Mouse (Mus musculus) forebrain, embryonic 15.5 days (tissue): ENCODE data around the gene Hsd3b4. TPM values are rescaled to one million over a fixed set of nuclear protein-coding genes. Genes with fewer than 3 reads are reported as not detected.
"Not testable (repeated sequence)": the region's sequence is repeated elsewhere in the genome, so short reads cannot be mapped to it uniquely, and the experiment has no call there.

Source experiments
- ATAC-seq: fragments of 200-750 bp; cut with Nextera tagmentation; replicated peaks from 2 replicates; pipeline ENCODE4 v1.8.0; 2017; ENCODE audit warnings: mild to moderate bottlenecking, moderate TSS enrichment, moderate library complexity
- H3K27ac ChIP-seq: fragments of 300-500 bp; sonication (generic); replicated peaks from 2 replicates; pipeline ENCODE4 v1.5.1; 2015; ENCODE audit warnings: mild to moderate bottlenecking, inconsistent platforms
- H3K27me3 ChIP-seq: fragments of 300-500 bp; sonication (generic); 2 replicates; pipeline ENCODE4 v1.6.1; 2015; ENCODE audit warnings: inconsistent platforms
- H3K36me3 ChIP-seq: fragments of 300-500 bp; sonication (generic); 2 replicates; pipeline ENCODE4 v1.6.1; 2015; ENCODE audit warnings: mild to moderate bottlenecking, inconsistent platforms
- H3K4me1 ChIP-seq: fragments of 300-500 bp; sonication (generic); 2 replicates; pipeline ENCODE4 v1.6.1; 2015; ENCODE audit warnings: inconsistent platforms
- H3K4me2 ChIP-seq: fragments of 300-500 bp; sonication (generic); replicated peaks from 2 replicates; pipeline ENCODE4 v1.6.1; 2015; ENCODE audit warnings: mild to moderate bottlenecking, inconsistent platforms
- H3K4me3 ChIP-seq: fragments of 300-500 bp; sonication (generic); 2 replicates; pipeline ENCODE4 v1.5.1; 2015; ENCODE audit warnings: mild to moderate bottlenecking, inconsistent platforms
- H3K9ac ChIP-seq: fragments of 300-500 bp; sonication (generic); replicated peaks from 2 replicates; pipeline ENCODE4 v1.6.1; 2015; ENCODE audit warnings: mild to moderate bottlenecking, inconsistent platforms
- H3K9me3 ChIP-seq: fragments of 300-500 bp; sonication (generic); 2 replicates; pipeline ENCODE4 v1.6.1; 2016; ENCODE audit warnings: inconsistent platforms
- WGBS: fragments of 180-500 bp; shearing (Covaris S2); methylation state at CpG from one replicate; pipeline ENCODE4 v1.1.7; 2015; ENCODE audit warnings: mixed read lengths; 5-methylcytosine and 5-hydroxymethylcytosine counted together
- polyA plus RNA-seq: library from polyadenylated mRNA; unstranded; fragments of >200 nt; fragmentation: Nextera tagmentation; extraction: Ambion mirVana; gene quantifications from 2 replicates; pipeline ENCODE4 v1.2.1, GENCODE M21; 2015

Gene Hsd3b4
- polyA plus RNA-seq, 1 experiment from 2014 or later = not detected

DNA sequence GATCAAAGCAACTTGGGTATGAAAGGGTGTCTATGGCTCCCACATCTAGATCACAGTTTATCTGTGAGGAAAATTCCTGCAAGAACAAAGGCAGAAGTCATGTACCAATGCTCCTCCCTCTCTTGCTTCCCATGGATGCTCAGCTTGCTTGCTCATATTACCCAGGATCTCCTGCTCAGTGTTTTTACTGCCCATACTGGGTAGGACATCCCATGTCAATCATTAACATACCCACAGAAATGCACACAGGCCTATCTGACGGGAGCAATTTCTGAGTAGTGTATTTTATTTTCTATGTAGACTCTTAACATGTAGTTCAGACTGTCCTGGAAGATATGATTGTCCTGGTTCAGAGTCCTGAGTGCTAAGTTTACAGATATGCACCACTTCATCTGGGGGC is 39.3 kb downstream of the Hsd3b4 start:
- WGBS = no CpG with 5 or more reads among the region's 1 CpGs
- not testable (repeated sequence) for H3K36me3 ChIP-seq

DNA sequence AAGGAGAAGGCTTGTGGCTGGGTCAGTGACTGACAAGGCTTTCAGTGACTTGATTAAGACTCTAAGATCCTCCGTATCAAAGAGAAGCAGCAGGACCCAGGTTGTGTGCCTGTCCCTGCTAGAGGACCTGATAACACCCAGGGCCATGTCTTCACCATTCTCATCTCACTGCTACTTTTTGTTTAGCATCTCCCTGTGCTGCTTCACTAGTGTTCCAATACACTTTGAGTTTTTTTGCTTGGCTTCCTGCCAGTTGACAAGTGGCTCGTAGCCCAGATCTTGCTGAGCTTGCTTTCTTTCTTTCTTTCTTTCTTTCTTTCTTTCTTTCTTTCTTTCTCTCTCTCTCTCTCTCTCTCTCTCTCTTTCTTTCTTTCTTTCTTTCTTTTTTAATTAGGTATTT is 41.0 kb downstream of the Hsd3b4 start:
- not testable (repeated sequence) for H3K4me1 ChIP-seq, H3K9ac ChIP-seq

More for the DNA sequence above, 39.3 kb downstream of the Hsd3b4 start:
- H3K4me3 ChIP-seq, H3K9ac ChIP-seq, H3K27ac ChIP-seq, H3K27me3 ChIP-seq, H3K4me2 ChIP-seq, H3K9me3 ChIP-seq, ATAC-seq, H3K4me1 ChIP-seq: not testable (repeated sequence)

DNA sequence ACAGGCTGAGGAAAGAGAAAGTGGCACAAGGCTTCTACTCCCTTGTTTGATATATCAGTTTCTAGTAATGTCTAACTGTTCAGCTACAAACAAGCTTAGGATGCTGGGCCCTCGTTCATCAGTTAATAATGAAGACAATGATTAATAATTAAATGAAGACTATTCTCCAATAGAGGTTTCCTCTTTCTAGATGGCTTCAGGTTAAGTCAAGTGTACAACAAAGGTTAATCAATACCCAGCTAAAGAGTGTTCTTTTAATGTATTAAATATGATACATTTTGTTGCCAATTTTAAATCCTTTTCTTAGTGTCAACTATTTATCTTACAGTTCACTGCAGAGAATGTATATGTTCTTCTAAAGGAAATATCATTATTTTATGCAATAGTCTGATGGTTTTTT is 53.3 kb downstream of the Hsd3b4 start, which contains the start of gene Gm4450:
TSS of gene Gm4450 (minus strand) at position 101 of the 400 bp plus-strand sequence.
- H3K27ac ChIP-seq, H3K4me2 ChIP-seq, H3K27me3 ChIP-seq, H3K9me3 ChIP-seq, H3K9ac ChIP-seq, H3K36me3 ChIP-seq, H3K4me3 ChIP-seq, ATAC-seq, H3K4me1 ChIP-seq: not testable (repeated sequence)
- WGBS = 100% methylated on average over 1 of the region's 1 CpGs

More for the DNA sequence above, 41.0 kb downstream of the Hsd3b4 start:
- H3K27me3 ChIP-seq, H3K4me3 ChIP-seq, ATAC-seq, H3K27ac ChIP-seq, H3K36me3 ChIP-seq, H3K9me3 ChIP-seq, H3K4me2 ChIP-seq: not testable (repeated sequence)
- 9% methylated on average over 1 of the region's 2 CpGs for WGBS

DNA sequence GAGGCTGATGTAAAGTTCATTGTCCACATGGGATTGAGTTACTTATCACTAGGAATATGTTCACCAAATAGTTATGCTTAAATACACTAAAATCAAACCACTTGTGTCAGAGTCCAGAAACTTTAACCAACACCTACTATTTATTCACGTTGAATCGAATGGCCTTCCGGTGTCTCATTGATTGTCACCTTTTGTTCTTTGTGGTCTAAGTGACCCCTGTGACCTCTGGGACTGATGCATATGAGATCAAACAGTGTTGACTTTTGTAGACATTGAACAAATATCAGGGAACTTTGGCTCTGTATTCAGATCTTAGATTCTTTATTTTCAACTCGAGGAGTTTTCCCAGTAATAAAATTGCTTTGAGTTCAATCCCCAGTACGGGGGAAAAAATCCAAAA is 56.5 kb downstream of the Hsd3b4 start:
- not testable (repeated sequence) for ATAC-seq, H3K27ac ChIP-seq, H3K9me3 ChIP-seq, H3K9ac ChIP-seq, H3K27me3 ChIP-seq, H3K4me1 ChIP-seq, H3K4me3 ChIP-seq, H3K4me2 ChIP-seq, H3K36me3 ChIP-seq
- WGBS = 74% methylated on average over 5 of the region's 5 CpGs

Other genes starting within 250 kb of the Hsd3b4 start
- gene Hmgcs2, start 230.1 kb downstream of the Hsd3b4 start, polyA plus RNA-seq = 7.6 and 8.2 TPM in 2 replicates
- 188 and 194 TPM in 2 replicates for gene Phgdh, start 170.5 kb downstream of the Hsd3b4 start, polyA plus RNA-seq
- 15.5 and 16.0 TPM in 2 replicates for gene Zfp697, start 128.1 kb downstream of the Hsd3b4 start, polyA plus RNA-seq
- gene Gm4450, start 53.4 kb downstream of the Hsd3b4 start, polyA plus RNA-seq = not detected in 2 replicates
- not detected in 2 replicates for gene Gm10681, start 78.3 kb upstream of the Hsd3b4 start, polyA plus RNA-seq
- gene Hsd3b5, start 119.7 kb upstream of the Hsd3b4 start, polyA plus RNA-seq = not detected in 2 replicates
- not detected in 2 replicates for gene Hsd3b2, start 214.0 kb upstream of the Hsd3b4 start, polyA plus RNA-seq